Mouse (Mus musculus): ENCODE measurements at regions not wholly inside any gene's neighbourhood (a gene's known extent, or its start where the extent isn't known, plus 50 kb on each side); places are given as distances from the start of the nearest gene placed in this dataset.

DNA sequence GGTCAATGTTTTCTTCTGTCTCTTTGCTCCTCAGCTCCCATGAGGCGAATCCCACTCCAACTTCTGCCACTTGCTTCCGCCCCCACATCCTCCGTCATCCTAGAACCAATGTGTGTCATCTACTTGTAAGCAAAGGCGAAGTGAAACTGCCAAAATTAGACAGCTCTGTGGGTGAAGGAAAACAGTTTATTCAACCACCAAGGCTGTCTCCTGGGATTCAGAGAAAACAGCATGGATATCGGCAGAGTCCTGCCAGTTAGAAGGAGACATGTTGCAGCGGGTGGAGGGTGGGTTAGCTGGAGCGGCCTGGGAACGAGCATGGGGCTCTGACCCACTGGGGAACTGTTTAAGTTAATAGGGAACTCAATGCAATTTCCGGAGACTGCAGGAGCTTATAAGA is 52.4 kb upstream of the Enpp6 start:
- 90% methylated on average over 9 of the region's 9 CpGs for WGBS
- TF ChIP-seq CTCF (IDR thresholded peaks at IDR 0.05; ENCODE audit: low read depth): no peak
- H3K4me3 ChIP-seq (ENCODE audit: low read depth, low read length): no peak overlapping the region
- ATAC-seq (no peak), DNase-seq (no peak)
- H3K9me3 ChIP-seq (ENCODE audit: low read length): no peaks in the 10 kb centered on the region
- no peaks in the 10 kb centered on the region for H3K36me3 ChIP-seq (ENCODE audit: insufficient read depth)
- no peaks in the 10 kb centered on the region for H3K4me1 ChIP-seq (ENCODE audit: insufficient read depth)
- H3K9ac ChIP-seq: no peak overlapping the region
- no peak overlapping the region for H3K27ac ChIP-seq (ENCODE audit: low read depth, low read length)
- no peaks in the 10 kb centered on the region for H3K27me3 ChIP-seq (ENCODE audit: insufficient read depth, low read length)
- no peak overlapping the region for H3K4me2 ChIP-seq (ENCODE audit: low read depth)

- H3K4me1 ChIP-seq (ENCODE audit: insufficient read depth): no peaks in the 10 kb centered on the region
- no peaks in the 10 kb centered on the region for H3K36me3 ChIP-seq (ENCODE audit: insufficient read depth)
- H3K4me2 ChIP-seq (ENCODE audit: low read depth): no peak overlapping the region
- WGBS: 26% methylated on average over 9 of the region's 9 CpGs
- peak; percentile 36 for DNase-seq
- TF ChIP-seq CTCF (IDR thresholded peaks at IDR 0.05; ENCODE audit: low read depth): peak; percentile 68
- H3K4me3 ChIP-seq (ENCODE audit: low read depth, low read length): no peak overlapping the region
- no peaks in the 10 kb centered on the region for H3K27me3 ChIP-seq (ENCODE audit: insufficient read depth, low read length)
- H3K27ac ChIP-seq (ENCODE audit: low read depth, low read length): no peak overlapping the region
- H3K9ac ChIP-seq: no peak overlapping the region
- H3K9me3 ChIP-seq (ENCODE audit: low read length): no peaks in the 10 kb centered on the region
- ATAC-seq: peak; percentile 66
Measured at GRCm38 (mm10) chr8:46934898-46935297, 51.8 kb upstream of the Enpp6 start.

- ATAC-seq: peak; percentile 60
- 0 out of 2 replicates have a peak overlapping the region, but pooled peaks have one; percentile 18 for H3K9ac ChIP-seq
- 16% methylated on average over 8 of the region's 8 CpGs for WGBS
Measured at GRCm38 (mm10) chr8:46936039-46936438, 50.6 kb upstream of the Enpp6 start.

More at GRCm38 (mm10) chr8:46936039-46936438, 50.6 kb upstream of the Enpp6 start:
- Histone ChIP-seq H3K4me2 (ENCODE audit: low read depth) (no peak overlapping the region), H3K27me3 (ENCODE audit: insufficient read depth, low read length) (no peaks in the 10 kb centered on the region), H3K27ac (ENCODE audit: low read depth, low read length) (no peak overlapping the region), H3K9me3 (ENCODE audit: low read length) (no peaks in the 10 kb centered on the region), H3K36me3 (ENCODE audit: insufficient read depth) (no peaks in the 10 kb centered on the region), H3K4me1 (ENCODE audit: insufficient read depth) (no peaks in the 10 kb centered on the region), H3K4me3 (ENCODE audit: low read depth, low read length) (no peak overlapping the region)
- DNase-seq: peak; percentile 39
- peak; percentile 70 for TF ChIP-seq CTCF (IDR thresholded peaks at IDR 0.05; ENCODE audit: low read depth)
